ENCODE assay signal across 22 mouse cellular contexts in genomic region chr10:80902273-80902940, GRCm38 (mm10). TPM values are rescaled to one million over a fixed set of nuclear protein-coding genes. Genes with fewer than 3 reads are reported as not detected.
"Had no signal": no experiment of that assay in that cellular context is flagged by ENCODE, and none has a peak within 500 bp of the region (broad histone marks: within the 10 kb centered on the region; RNA-seq: fewer than 3 reads in every experiment).

No protein-coding gene starts in this region.

- H3K9me3 ChIP-seq: limb, embryonic 12.5 days; liver, embryonic 12.5 days; liver, embryonic 15.5 days; lung, embryonic 15.5 days; midbrain, embryonic 12.5 days; midbrain, embryonic 15.5 days; neural tube, embryonic 12.5 days; neural tube, embryonic 15.5 days had no signal

- H3K4me2 ChIP-seq: limb, embryonic 12.5 days; midbrain, embryonic 12.5 days; midbrain, embryonic 15.5 days had no signal

- H3K9ac ChIP-seq: liver, embryonic 12.5 days; liver, embryonic 15.5 days; lung, embryonic 15.5 days; midbrain, embryonic 12.5 days; midbrain, embryonic 15.5 days; neural tube, embryonic 15.5 days had no signal

- DNase-seq: kidney, adult 2 months; kidney, postnatal 25 days; layer of hippocampus, adult 9-11 months; liver; lung, adult 18-20 months; lung, postnatal 10 days; lung, postnatal 36 days; right cerebral cortex, adult 18-20 months; right cerebral cortex, postnatal 14 days; right cerebral cortex, postnatal 4 days; thymus, adult 18-20 months; thymus, postnatal 36 days had no signal

- H3K27ac ChIP-seq: left cerebral cortex, adult 2 months; lung, embryonic 15.5 days; neural tube, embryonic 12.5 days had no signal

- H3K4me3 ChIP-seq: layer of hippocampus, adult 2 months; left cerebral cortex, adult 2 months; liver, embryonic 12.5 days; lung, embryonic 15.5 days; midbrain, embryonic 12.5 days; neural tube, embryonic 12.5 days had no signal

- H3K27me3 ChIP-seq: liver, embryonic 12.5 days; liver, embryonic 15.5 days; lung, embryonic 15.5 days; midbrain, embryonic 15.5 days; neural tube, embryonic 15.5 days had no signal

- ATAC-seq: liver, embryonic 12.5 days; midbrain, embryonic 15.5 days had no signal

RNA-seq across cellular contexts. Expression of gene Tmprss9, which starts 30.8 kb away (rescaled TPM):
- polyA plus RNA-seq: liver, embryonic 15.5 days; lung, embryonic 15.5 days had no signal
